Mouse (Mus musculus): ENCODE data around the gene H2-T3.
"Not testable (repeated sequence)": the region's sequence is repeated elsewhere in the genome, so short reads cannot be mapped to it uniquely, and the experiment has no call there.

Gene H2-T3

GRCm38 (mm10) chr17:36190169-36190507 is at the start of gene H2-T3:
H2-T3 (minus strand) TSS chr17:36190287.
- DNase-seq (ENCODE audit: low read depth, low spot score): no peak

- DNase-seq (ENCODE audit: low read depth, low spot score): no peak
Observed at GRCm38 (mm10) chr17:36237321-36237921, 47.3 kb upstream of the H2-T3 start.

GRCm38 (mm10) chr17:36235300-36235699 is 45.2 kb upstream of the H2-T3 start:
- not testable (repeated sequence) for DNase-seq (ENCODE audit: low read depth, low spot score)

DNA sequence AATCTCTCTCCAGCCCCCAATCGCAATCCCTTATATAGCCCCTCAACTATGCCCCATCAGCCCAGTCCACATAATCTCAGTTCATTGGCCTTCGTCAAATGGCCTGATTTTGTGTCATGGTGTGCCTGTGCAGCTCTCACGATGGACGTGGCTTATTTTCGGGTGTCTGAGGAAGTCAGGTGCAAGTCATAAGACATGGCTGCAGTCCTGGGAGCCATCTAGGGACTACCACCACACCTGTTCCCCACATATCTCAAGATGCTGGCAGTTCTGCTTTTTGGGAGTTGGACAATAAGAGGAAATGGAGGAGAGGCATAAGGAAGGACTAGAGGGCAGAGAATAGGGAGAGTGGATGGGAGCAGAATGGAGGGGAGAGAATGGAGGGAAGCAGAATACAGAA is 43.5 kb upstream of the H2-T3 start:
- DNase-seq (ENCODE audit: low read depth, low spot score): no peak

- DNase-seq (ENCODE audit: low read depth, low spot score): peak; percentile 100
Observed at GRCm38 (mm10) chr17:36231318-36231717, 41.2 kb upstream of the H2-T3 start.

DNA sequence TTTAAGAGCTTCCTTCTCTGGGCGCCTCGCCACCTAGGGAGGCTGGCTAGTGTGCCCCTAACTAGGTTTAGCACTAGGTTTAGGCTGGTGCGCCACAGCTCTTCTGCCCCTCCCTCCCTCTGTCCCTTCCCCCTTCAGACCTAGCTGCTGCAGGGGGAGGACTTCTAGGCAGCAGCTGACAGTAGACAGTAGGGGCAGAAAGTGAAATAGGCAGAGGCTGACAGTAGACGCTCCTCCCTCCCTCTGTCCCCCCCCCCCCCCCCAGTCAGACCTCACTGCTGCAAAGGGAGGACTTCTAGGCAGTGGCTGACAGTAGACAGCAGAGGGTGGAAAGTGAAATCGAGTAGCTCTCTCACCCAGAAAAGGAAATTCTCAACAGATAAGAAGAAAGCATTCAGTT is 39.0 kb upstream of the H2-T3 start:
- DNase-seq (ENCODE audit: low read depth, low spot score): no peak

- DNase-seq (ENCODE audit: low read depth, low spot score): no peak
Observed at GRCm38 (mm10) chr17:36226921-36227320, 36.8 kb upstream of the H2-T3 start.

GRCm38 (mm10) chr17:36225231-36225824 is 35.2 kb upstream of the H2-T3 start:
- DNase-seq (ENCODE audit: low read depth, low spot score): no peak

DNA sequence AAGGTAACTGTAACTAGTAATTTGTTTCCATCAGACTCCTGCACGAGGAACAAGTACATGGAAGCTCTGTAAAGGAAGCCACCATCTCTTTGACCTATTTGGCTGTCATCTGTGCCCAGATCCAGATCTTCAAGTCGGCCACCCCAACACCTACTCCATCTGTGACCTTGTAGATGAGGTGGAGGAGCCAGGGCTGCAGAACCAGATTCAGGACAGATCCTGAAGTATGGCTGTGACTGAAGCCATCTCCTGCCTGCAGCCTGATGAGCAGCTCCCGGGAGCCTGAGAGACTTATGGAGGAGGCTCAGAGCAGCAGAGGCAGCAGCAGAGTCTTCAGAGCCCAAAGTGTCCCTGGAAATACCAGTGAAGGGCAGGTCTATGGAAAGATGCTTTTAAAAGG is 34.4 kb upstream of the H2-T3 start:
- no peak for DNase-seq (ENCODE audit: low read depth, low spot score)

DNA sequence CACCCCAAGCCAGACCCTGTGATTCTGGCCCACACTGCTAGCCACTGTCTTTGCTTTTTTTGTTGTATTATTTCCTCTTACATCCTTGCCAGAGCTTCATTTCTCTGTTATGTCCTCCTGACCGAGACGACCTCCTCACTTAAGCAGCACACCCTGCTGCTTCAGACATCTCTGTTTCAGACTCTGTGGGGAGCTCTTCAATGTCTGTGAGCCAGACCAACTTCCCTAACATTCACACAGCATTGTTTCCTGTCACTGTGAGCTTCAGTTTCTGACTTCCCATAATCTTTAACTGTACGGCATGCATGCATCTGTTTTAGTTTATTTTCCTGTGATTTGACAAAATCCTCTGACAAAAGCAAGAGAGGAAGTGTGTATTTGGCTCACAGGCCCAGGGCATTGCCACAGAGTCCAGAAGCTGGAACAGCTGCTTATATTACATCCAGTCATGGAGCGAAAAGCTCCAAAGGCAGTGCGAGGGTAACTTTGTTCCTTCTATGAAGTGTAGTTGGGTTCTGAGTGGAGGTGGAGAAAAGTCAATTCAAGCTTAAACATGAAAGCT is 28.6 kb upstream of the H2-T3 start:
- no peak for DNase-seq (ENCODE audit: low read depth, low spot score)

- DNase-seq (ENCODE audit: low read depth, low spot score): no peak
Observed at GRCm38 (mm10) chr17:36215586-36215985, 25.5 kb upstream of the H2-T3 start.

GRCm38 (mm10) chr17:36206846-36207245 is 16.8 kb upstream of the H2-T3 start:
- DNase-seq (ENCODE audit: low read depth, low spot score): no peak

DNA sequence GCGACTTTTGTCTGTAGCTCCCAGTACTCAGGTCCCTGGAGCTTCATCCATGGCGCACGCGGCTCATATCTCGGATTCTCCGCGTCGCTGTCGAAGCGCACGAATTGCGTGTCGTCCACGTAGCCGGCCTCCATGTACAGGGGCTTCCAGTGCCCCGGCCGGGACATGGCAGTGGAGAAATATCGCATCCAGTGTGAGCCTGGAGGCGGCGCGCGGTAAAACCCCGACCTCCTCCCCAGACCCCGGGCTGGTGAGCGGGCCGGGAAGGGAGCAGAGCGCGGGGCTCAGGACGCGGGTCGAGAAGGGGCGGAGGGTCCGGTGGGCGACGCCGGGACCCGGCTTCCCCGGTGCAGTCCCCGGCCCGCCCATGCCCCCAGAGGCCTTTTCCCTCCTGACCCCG is 15.8 kb upstream of the H2-T3 start:
- DNase-seq (ENCODE audit: low read depth, low spot score): no peak

DNA sequence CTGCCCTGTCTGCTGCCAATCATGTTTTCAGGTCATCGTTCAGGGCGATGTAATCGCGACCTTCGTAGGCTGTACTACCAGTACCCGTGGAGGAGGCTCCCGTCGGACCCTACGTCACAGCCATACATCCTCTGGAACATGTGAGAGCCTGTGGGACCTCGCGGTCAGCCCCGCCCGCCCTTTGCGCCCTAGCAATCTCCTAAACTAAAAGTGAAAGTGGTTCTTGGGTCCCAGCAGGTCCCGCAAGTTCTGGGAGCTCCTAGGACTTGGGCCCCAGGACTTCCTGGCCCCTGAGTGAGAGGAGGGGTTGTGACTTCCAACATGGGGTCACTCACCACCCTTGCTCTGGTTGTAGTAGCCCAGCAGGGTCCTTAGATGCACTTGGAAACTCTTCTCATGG is 15.4 kb upstream of the H2-T3 start:
- no peak for DNase-seq (ENCODE audit: low read depth, low spot score)

DNA sequence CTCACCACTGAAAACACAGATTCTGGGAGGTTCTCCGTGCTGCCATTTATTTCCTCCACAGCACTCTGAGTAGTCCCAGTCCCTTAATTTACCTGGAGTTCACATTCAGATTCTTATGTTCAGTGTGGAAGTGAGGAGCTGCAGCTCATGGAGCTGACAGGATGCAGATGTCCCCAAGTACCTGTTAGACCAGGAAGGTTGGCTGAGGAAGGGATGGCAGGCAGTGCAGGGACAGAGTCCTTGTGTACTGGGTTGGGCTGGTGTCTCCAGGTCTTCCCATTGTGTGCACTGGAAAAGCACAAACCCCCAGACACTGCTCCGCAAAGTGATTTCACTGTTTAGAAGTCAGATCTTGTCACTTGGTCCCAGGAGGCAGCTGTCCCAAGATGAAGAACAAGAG is 11.8 kb upstream of the H2-T3 start:
- DNase-seq (ENCODE audit: low read depth, low spot score): no peak

DNA sequence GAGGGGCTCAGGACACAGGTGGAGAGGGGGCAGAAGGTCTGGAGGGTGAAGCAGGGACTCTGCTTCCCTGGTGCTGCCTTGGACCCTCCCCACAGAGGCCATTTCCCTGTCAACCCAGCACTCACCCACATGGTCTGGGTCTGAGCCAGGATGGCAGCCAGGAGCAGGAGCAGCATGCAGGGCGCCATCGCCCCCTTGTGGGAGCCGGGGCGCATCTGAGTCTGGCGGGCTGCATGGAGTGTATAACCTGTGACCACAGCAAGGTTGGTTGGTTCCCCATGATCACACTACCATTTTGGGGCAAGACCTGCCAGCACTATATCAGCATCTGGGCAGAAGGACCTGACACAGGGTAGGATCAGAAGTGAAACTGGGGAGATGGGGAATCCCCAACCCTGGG is 8.2 kb upstream of the H2-T3 start:
- no peak for DNase-seq (ENCODE audit: low read depth, low spot score)

GRCm38 (mm10) chr17:36194471-36194870 is 4.4 kb upstream of the H2-T3 start:
- DNase-seq (ENCODE audit: low read depth, low spot score): no peak

DNA sequence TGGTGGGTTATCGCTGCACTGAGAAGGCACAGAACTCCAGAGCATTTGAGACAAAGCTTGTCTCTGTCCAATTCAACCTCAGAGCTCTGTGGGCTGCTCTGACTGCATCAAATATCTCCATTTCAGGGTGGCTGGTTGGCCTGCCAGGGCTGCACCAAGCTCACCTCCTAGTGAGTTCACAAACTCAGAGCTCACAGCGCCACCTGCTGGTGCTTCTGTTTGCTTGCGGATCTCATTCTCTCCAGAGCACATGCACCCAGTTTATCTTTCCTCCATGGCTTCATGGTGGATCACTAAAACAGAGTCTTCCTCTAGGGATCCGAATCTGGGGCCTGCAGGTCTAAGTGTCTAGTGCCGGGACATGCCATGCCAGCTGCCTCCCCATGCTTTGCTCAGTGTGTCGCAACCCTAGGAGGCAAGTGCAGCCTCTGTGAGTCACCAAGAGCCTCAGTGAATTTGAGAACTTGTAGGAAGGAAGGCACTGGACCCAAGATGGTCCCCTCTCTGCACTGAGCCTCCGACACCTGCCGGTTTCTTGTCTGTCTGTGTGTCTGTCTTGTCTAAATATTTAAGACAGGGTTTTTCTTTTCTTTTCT is 3.6 kb upstream of the H2-T3 start:
- peak; percentile 71 for DNase-seq (ENCODE audit: low read depth, low spot score)

DNA sequence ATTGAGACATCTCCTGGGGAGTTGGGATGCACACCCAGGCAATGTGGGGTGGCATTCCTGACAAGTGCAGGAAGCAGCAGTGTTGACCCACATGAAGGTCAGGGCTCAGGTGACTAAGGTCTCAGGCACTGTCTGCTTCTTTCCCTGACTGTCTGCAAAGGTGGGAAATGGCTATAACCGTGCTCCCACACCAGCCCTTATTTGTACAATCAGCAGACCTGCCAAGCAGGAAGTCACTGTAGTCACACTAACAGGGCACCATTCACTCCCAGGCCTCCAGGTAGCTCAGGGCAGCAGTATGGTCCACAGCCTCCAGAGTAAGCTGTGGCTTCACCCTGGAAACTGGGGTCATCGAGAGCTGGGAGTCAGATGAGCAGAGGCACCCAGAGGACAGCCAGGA is 2.3 kb upstream of the H2-T3 start:
- DNase-seq (ENCODE audit: low read depth, low spot score): no peak

DNA sequence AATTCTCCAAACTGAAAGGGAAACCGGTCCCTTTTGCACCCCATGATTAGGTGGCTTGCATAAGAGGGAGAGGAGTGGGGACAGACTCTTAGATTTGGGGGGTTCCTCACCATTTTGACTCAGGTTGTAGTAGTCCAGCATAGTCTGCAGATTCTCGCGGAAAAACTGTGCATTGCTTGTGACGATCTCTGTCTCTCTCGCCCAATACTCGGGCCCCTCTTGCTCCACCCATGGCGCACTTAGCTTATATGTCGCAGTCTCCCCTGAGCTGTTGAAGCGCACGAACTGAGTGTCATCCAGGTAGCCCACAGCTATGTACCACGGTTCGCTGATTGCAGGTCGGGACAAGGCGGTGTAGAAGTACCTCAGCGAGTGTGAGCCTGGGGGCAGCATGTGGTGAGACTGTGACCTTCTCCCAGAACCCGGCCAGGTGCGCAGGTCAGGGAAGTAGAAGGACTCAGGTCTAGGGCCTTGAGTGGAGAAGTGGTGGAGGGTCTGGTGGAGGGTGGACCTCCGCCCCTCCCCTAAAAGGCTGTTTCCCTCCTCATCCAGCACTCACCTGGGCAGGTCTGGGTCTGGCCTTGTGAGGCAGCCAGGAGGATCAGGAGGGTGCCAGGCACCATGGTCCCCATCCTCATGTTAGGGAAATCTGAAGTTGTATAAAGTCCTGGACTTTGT is 457 bp downstream of the H2-T3 start:
- no peak for DNase-seq (ENCODE audit: low read depth, low spot score)

GRCm38 (mm10) chr17:36187540-36187939 is 2.5 kb downstream of the H2-T3 start:
- DNase-seq (ENCODE audit: low read depth, low spot score): no peak

DNA sequence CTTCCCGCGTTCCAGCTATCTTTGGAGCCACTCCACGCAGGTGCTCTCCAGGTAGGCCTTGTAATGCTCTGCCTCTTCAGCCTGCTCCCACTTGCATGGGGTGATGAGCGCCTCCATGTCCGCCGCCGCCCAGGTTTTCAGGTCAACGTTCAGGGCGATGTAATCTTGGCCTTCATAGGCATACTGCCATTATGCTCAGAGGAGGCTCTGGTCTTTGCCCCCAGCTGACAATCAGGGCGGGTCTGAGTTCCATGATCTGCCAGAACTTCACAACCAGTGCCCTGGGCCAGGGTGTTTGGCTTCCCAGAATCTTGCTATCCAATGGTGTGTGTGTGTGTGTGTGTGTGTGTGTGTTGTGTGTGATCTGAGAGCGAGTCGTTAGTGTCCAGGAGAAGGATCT is 7.9 kb downstream of the H2-T3 start:
- no peak for DNase-seq (ENCODE audit: low read depth, low spot score)

DNA sequence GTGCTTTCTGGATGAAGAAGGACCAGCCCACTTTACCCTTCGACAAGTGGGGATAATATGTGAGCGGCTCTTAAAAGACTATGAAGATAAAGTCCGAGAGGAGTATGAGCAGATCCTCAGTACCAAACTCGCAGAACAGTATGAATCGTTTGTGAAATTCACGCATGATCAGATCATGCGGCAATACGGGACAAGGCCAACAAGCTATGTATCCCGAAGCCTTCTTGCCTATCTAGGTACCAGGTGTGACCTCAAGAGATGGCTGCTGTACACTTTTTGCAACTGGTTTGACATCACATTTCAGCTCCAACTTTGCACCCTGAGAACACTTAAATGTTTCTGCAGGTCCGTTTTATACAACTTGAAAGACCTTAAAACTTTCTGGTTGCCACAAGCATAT is 10.6 kb downstream of the H2-T3 start:
- DNase-seq (ENCODE audit: low read depth, low spot score): not testable (repeated sequence)

All from WW6 (cell line).